Mouse (Mus musculus): Measurements from ENCODE around the gene Sox1. TPM values are rescaled to one million over a fixed set of nuclear protein-coding genes. Genes with fewer than 3 reads are reported as not detected.

Gene Sox1
- total and polyA plus RNA-seq, 3 experiments = 0.05 TPM; not detected in 2

DNA sequence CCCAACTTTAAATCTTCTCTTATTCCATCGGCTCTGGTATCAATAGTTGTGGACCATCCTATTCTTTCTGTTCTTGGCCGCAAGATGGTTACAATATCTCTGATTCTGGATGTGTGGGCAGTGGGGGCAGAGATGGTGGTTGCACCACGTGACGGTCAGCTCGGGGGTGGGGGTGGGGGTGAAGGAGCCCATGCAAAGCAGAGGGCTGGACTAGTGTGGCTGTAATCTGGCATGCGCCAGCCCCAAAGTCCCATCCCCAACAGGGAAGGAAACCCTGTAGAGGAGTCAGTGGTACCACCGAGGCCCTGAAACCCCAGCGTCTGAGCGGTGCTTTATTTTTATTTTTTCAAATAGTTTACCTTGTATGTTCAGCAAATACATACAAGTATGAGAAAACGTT, 12.9 kb downstream of the Sox1 start:
- H3K27me3 ChIP-seq (ENCODE audit: insufficient read depth, low read length) = peaks cover 3% of the 10 kb centered on the region; the same call in 1 of the 2 replicates
- no peak for DNase-seq (ENCODE audit: low spot score)
- no peaks in the 10 kb centered on the region for H3K9me3 ChIP-seq (replicated peaks)
- H3K36me3 ChIP-seq (replicated peaks) = no peaks in the 10 kb centered on the region
- no peak for ATAC-seq (ENCODE audit: extremely low read depth, insufficient number of reproducible peaks, low FRiP score, poor library complexity, severe bottlenecking)
- TF ChIP-seq CTCF (IDR thresholded peaks at IDR 0.05; ENCODE audit: low read depth, low read length) (no peak), GATA1 (IDR thresholded peaks at IDR 0.05; ENCODE audit: borderline replicate concordance, low read length) (no peak), GATA2 (IDR thresholded peaks at IDR 0.05; ENCODE audit: borderline replicate concordance, low read depth, low read length) (no peak), TAL1 (conservative IDR thresholded peaks at IDR 0.05; ENCODE audit: low read depth, low read length) (no peak), POLR2AphosphoS5 (IDR thresholded peaks at IDR 0.05; ENCODE audit: insufficient replicate concordance, low read depth, low read length) (no peak)
- H3K4me3 ChIP-seq (ENCODE audit: low read depth, low read length) = no peak overlapping the region
- no peaks in the 10 kb centered on the region for H3K4me1 ChIP-seq (ENCODE audit: insufficient read depth, low read depth, low read length)

DNA sequence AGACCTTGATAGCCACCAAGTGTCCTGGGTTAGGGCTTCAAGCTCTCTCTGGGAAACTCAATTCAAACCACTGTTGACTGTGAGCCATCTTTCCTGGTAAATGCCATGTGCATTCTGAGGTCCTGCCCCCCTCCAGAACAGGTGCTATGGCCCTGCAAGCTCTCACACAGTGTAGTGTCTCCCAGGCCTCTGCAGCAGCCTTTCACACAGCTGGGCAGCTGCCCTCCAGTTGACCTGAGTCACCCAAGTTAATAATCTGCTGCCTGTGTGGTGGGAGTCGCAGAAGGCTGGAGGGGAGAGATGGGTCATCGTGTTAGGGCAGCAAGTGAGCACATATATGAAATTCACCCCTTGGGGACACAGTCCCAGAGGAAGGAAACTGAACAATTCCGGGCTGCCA, 14.9 kb downstream of the Sox1 start:
- H3K9me3 ChIP-seq (replicated peaks) = no peaks in the 10 kb centered on the region
- no peaks in the 10 kb centered on the region for H3K27me3 ChIP-seq (ENCODE audit: insufficient read depth, low read length)
- H3K4me3 ChIP-seq (ENCODE audit: low read depth, low read length) = no peak overlapping the region
- DNase-seq (ENCODE audit: low spot score) (no peak), ATAC-seq (ENCODE audit: extremely low read depth, insufficient number of reproducible peaks, low FRiP score, poor library complexity, severe bottlenecking) (no peak)
- no peaks in the 10 kb centered on the region for H3K4me1 ChIP-seq (ENCODE audit: insufficient read depth, low read depth, low read length)
- no peak for TF ChIP-seq TAL1 (conservative IDR thresholded peaks at IDR 0.05; ENCODE audit: low read depth, low read length)
- no peaks in the 10 kb centered on the region for H3K36me3 ChIP-seq (replicated peaks)

DNA sequence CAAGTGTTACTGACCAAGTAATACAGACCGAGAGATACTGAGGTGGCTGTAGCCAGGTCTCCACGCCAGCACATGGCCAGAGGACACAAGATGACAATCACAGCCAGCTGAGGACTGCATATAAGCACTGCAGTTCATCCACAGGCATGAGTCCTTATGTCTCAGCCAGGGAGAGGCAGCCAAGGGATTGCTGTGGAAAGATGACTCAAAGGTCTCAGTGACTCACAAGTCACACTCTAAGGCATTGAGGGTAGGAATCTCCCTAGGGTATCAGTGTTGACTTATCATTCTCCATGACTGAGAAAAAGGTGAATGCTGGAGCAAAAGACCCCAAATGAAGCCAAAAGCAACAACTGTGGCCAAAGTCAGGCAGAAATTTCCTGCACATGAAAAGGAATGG, 22.0 kb downstream of the Sox1 start:
- Histone ChIP-seq H3K9me3 (replicated peaks) (no peaks in the 10 kb centered on the region), H3K4me1 (ENCODE audit: insufficient read depth, low read depth, low read length) (no peaks in the 10 kb centered on the region), H3K4me3 (ENCODE audit: low read depth, low read length) (no peak overlapping the region), H3K36me3 (replicated peaks) (no peaks in the 10 kb centered on the region), H3K27me3 (ENCODE audit: insufficient read depth, low read length) (no peaks in the 10 kb centered on the region)
- ATAC-seq (ENCODE audit: extremely low read depth, insufficient number of reproducible peaks, low FRiP score, poor library complexity, severe bottlenecking) (no peak), DNase-seq (ENCODE audit: low spot score) (no peak)
- no peak for TF ChIP-seq CTCF (IDR thresholded peaks at IDR 0.05; ENCODE audit: low read depth, low read length)
- TF ChIP-seq GATA1 (IDR thresholded peaks at IDR 0.05; ENCODE audit: borderline replicate concordance, low read length) = no peak
- TF ChIP-seq TAL1 (conservative IDR thresholded peaks at IDR 0.05; ENCODE audit: low read depth, low read length) = no peak
- TF ChIP-seq GATA2 (IDR thresholded peaks at IDR 0.05; ENCODE audit: borderline replicate concordance, low read depth, low read length) = no peak
- TF ChIP-seq POLR2AphosphoS5 (IDR thresholded peaks at IDR 0.05; ENCODE audit: insufficient replicate concordance, low read depth, low read length) = no peak

DNA sequence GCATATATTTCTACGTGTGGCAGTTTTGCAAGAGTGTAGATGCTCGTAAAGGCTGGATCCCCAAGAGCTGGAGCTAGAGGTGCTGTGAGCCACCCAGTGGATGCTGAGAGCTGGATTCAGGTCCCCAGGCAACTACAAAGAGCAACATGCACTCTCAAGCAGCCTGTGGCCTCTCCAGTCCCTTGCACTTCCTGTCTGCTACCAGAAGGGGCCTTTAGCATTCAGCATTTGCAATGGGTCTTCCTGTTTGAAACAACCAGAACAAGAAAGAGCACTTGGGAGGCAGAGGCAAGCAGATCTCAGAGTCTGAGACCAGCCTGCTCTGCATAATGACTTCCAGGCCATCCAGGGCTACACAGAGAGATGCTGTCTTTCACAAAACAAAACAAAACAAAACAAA, 25.4 kb downstream of the Sox1 start:
- no peak for TF ChIP-seq CTCF (IDR thresholded peaks at IDR 0.05; ENCODE audit: low read depth, low read length)
- TF ChIP-seq TAL1 (conservative IDR thresholded peaks at IDR 0.05; ENCODE audit: low read depth, low read length) = no peak
- TF ChIP-seq GATA1 (IDR thresholded peaks at IDR 0.05; ENCODE audit: borderline replicate concordance, low read length) = no peak
- TF ChIP-seq GATA2 (IDR thresholded peaks at IDR 0.05; ENCODE audit: borderline replicate concordance, low read depth, low read length) = no peak
- no peak for TF ChIP-seq POLR2AphosphoS5 (IDR thresholded peaks at IDR 0.05; ENCODE audit: insufficient replicate concordance, low read depth, low read length)
- Histone ChIP-seq H3K4me1 (ENCODE audit: insufficient read depth, low read depth, low read length) (no peaks in the 10 kb centered on the region), H3K36me3 (replicated peaks) (no peaks in the 10 kb centered on the region), H3K27me3 (ENCODE audit: insufficient read depth, low read length) (no peaks in the 10 kb centered on the region), H3K4me3 (ENCODE audit: low read depth, low read length) (no peak overlapping the region), H3K9me3 (replicated peaks) (no peaks in the 10 kb centered on the region)
- no peak for DNase-seq (ENCODE audit: low spot score)
- no peak for ATAC-seq (ENCODE audit: extremely low read depth, insufficient number of reproducible peaks, low FRiP score, poor library complexity, severe bottlenecking)

DNA sequence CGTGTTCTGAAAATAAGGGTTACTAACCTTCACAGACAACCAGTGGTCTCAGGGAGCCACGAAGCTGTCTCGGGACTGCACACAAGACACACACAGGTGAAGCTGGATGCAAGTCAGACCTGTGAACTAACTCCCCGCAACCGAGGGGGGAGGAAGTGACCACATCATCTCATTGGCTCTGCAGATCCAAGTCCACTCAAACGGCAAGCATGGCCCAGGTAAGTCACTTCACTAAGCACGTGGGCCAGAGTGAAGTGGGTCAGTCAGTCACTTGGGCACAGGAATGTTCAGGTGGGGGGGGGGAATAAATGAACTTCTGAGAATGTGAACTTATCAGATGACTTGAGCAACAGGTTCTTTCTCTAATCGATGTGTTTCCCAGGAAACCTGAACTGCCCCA, 30.8 kb downstream of the Sox1 start:
- H3K4me1 ChIP-seq (ENCODE audit: insufficient read depth, low read depth, low read length) = no peaks in the 10 kb centered on the region
- no peaks in the 10 kb centered on the region for H3K36me3 ChIP-seq (replicated peaks)
- H3K9me3 ChIP-seq (replicated peaks) = no peaks in the 10 kb centered on the region
- TF ChIP-seq TAL1 (conservative IDR thresholded peaks at IDR 0.05; ENCODE audit: low read depth, low read length) = no peak
- no peak for TF ChIP-seq CTCF (IDR thresholded peaks at IDR 0.05; ENCODE audit: low read depth, low read length)
- TF ChIP-seq GATA1 (IDR thresholded peaks at IDR 0.05; ENCODE audit: borderline replicate concordance, low read length) = no peak
- no peak for TF ChIP-seq POLR2AphosphoS5 (IDR thresholded peaks at IDR 0.05; ENCODE audit: insufficient replicate concordance, low read depth, low read length)
- TF ChIP-seq GATA2 (IDR thresholded peaks at IDR 0.05; ENCODE audit: borderline replicate concordance, low read depth, low read length) = no peak
- no peak overlapping the region for H3K4me3 ChIP-seq (ENCODE audit: low read depth, low read length)
- no peaks in the 10 kb centered on the region; the same call in 1 of the 2 replicates for H3K27me3 ChIP-seq (ENCODE audit: insufficient read depth, low read length)
- no peak for DNase-seq (ENCODE audit: low spot score)
- ATAC-seq (ENCODE audit: extremely low read depth, insufficient number of reproducible peaks, low FRiP score, poor library complexity, severe bottlenecking) = no peak

DNA sequence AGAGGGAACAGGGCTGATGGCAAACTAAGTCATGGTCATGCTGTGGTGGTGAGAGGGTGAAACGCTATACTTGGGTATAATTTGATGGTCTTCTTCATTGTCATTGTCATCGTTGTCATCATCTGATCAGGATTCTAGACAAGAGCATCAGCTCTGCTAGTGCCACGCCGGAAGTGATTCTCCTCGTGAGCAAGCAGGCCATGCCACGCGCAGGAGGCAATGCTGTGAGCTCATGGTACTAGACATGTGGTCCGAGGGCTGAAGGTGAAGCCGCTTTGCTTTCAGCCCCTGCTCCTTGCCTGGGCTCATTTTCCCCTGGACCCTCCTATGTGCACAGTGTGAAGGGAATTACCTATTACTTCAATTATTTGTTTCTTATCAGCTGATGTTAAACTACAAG, 32.3 kb downstream of the Sox1 start:
- Histone ChIP-seq H3K4me1 (ENCODE audit: insufficient read depth, low read depth, low read length) (no peaks in the 10 kb centered on the region), H3K27me3 (ENCODE audit: insufficient read depth, low read length) (no peaks in the 10 kb centered on the region; the same call in 1 of the 2 replicates), H3K36me3 (replicated peaks) (no peaks in the 10 kb centered on the region), H3K4me3 (ENCODE audit: low read depth, low read length) (no peak overlapping the region), H3K9me3 (replicated peaks) (no peaks in the 10 kb centered on the region)
- DNase-seq (ENCODE audit: low spot score) = no peak
- no peak for TF ChIP-seq CTCF (IDR thresholded peaks at IDR 0.05; ENCODE audit: low read depth, low read length)
- TF ChIP-seq GATA2 (IDR thresholded peaks at IDR 0.05; ENCODE audit: borderline replicate concordance, low read depth, low read length) = no peak
- no peak for TF ChIP-seq GATA1 (IDR thresholded peaks at IDR 0.05; ENCODE audit: borderline replicate concordance, low read length)
- TF ChIP-seq TAL1 (conservative IDR thresholded peaks at IDR 0.05; ENCODE audit: low read depth, low read length) = no peak
- no peak for TF ChIP-seq POLR2AphosphoS5 (IDR thresholded peaks at IDR 0.05; ENCODE audit: insufficient replicate concordance, low read depth, low read length)
- ATAC-seq (ENCODE audit: extremely low read depth, insufficient number of reproducible peaks, low FRiP score, poor library complexity, severe bottlenecking) = no peak

Data from G1E (cell line).